Mouse (Mus musculus): Measurements from ENCODE around the gene Wasl.

Gene Wasl

GRCm38 (mm10) chr6:24645346-24646053 lies 19.3 kb downstream of the Wasl start:
- DNase-seq: no peak

- no peak for DNase-seq
Observed at GRCm38 (mm10) chr6:24642960-24643359, 21.8 kb downstream of the Wasl start.

GRCm38 (mm10) chr6:24642161-24642560 lies 22.6 kb downstream of the Wasl start:
- no peak for DNase-seq

GRCm38 (mm10) chr6:24641286-24641685 lies 23.5 kb downstream of the Wasl start:
- DNase-seq: no peak

- DNase-seq: no peak
Observed at GRCm38 (mm10) chr6:24635814-24636213, 29.0 kb downstream of the Wasl start.

GRCm38 (mm10) chr6:24634065-24634464 lies 30.7 kb downstream of the Wasl start:
- DNase-seq: no peak

GRCm38 (mm10) chr6:24632061-24632460 lies 32.7 kb downstream of the Wasl start:
- no peak for DNase-seq

GRCm38 (mm10) chr6:24628499-24628898 lies 36.3 kb downstream of the Wasl start:
- DNase-seq: no peak

GRCm38 (mm10) chr6:24627586-24628030 lies 37.2 kb downstream of the Wasl start:
- DNase-seq: peak; percentile 53

- DNase-seq: no peak
Observed at GRCm38 (mm10) chr6:24622098-24622497, 42.7 kb downstream of the Wasl start.

GRCm38 (mm10) chr6:24620936-24621335 lies 43.9 kb downstream of the Wasl start:
- no peak for DNase-seq

- DNase-seq: no peak
Observed at GRCm38 (mm10) chr6:24619285-24620045, 45.3 kb downstream of the Wasl start.

GRCm38 (mm10) chr6:24616746-24617145 lies 48.1 kb downstream of the Wasl start:
- no peak for DNase-seq

- DNase-seq: no peak
Observed at GRCm38 (mm10) chr6:24613918-24614317, 50.9 kb downstream of the Wasl start.

- DNase-seq: no peak
Observed at GRCm38 (mm10) chr6:24613346-24613745, 51.5 kb downstream of the Wasl start.

GRCm38 (mm10) chr6:24612074-24612755 lies 52.6 kb downstream of the Wasl start:
- DNase-seq: no peak

GRCm38 (mm10) chr6:24610358-24610757 lies 54.5 kb downstream of the Wasl start:
- DNase-seq: no peak

- DNase-seq: no peak
Observed at GRCm38 (mm10) chr6:24609531-24609930, 55.3 kb downstream of the Wasl start.

GRCm38 (mm10) chr6:24608682-24609081 lies 56.1 kb downstream of the Wasl start:
- no peak for DNase-seq

GRCm38 (mm10) chr6:24608129-24608528 lies 56.7 kb downstream of the Wasl start:
- no peak for DNase-seq

GRCm38 (mm10) chr6:24607531-24607930 lies 57.3 kb downstream of the Wasl start:
- DNase-seq: no peak

GRCm38 (mm10) chr6:24606512-24606911 lies 58.3 kb downstream of the Wasl start:
- no peak for DNase-seq

GRCm38 (mm10) chr6:24605631-24606030 lies 59.2 kb downstream of the Wasl start:
- no peak for DNase-seq

- DNase-seq: no peak
Observed at GRCm38 (mm10) chr6:24604289-24604688, 60.5 kb downstream of the Wasl start.

All from thymus, postnatal 4 days (tissue).